Mouse (Mus musculus): ENCODE results near the gene Olfr1394. TPM values are rescaled to one million over a fixed set of nuclear protein-coding genes. Genes with fewer than 3 reads are reported as not detected.
A peak's percentile ranks its signal among the peaks of the same experiment; 100 is the strongest.
"Not testable (repeated sequence)": the region's sequence is repeated elsewhere in the genome, so short reads cannot be mapped to it uniquely, and the experiment has no call there.

Olfr1394 gene
- not detected in 2 replicates for total RNA-seq (2015)
- not detected in 2 replicates for total RNA-seq (2017)

DNA sequence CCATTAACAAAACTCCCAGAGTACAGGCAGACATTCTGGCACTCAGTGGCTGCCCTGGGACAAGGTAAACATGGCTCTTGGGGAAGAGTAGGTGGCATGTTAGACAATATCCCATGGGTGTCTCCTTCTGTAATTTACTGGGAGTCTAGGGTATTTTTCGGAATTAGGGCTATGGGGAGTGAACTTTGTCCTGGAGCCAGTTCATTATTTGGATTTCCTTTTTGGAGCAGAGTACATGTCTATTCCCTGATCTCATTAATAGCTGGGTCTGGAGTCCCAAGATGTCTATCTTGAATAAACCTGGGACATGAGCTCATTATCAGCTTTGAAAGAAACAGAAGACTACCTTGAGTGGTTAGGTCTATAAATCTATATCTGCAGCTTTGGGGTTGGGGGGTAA lies at the start of gene Olfr1394:
Gene Olfr1394 (plus strand): TSS at position 301 of the 400 bp plus-strand sequence.
- no peak for ATAC-seq (replicated peaks; ENCODE audit: poor library complexity)

DNA sequence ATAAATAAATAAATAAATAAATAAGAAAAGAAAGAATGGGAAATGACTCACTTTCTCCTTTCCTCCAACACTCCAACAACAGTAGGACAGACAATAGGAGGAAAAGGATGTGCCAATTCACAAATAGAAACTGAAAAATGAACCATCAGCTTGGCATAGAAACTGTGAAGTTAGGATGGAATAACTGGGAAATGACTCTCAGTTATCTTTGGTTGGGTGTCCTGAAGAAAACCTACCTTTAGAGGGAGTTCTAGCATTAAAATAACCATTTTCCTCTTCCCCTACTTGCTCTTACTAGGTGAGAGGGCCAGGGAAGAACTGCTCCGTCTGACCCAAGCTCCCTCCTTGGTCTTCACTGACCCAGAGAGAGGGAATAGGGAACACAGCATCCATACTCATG lies 48.4 kb upstream of the Olfr1394 start:
- no peak for ATAC-seq (replicated peaks; ENCODE audit: poor library complexity)

DNA sequence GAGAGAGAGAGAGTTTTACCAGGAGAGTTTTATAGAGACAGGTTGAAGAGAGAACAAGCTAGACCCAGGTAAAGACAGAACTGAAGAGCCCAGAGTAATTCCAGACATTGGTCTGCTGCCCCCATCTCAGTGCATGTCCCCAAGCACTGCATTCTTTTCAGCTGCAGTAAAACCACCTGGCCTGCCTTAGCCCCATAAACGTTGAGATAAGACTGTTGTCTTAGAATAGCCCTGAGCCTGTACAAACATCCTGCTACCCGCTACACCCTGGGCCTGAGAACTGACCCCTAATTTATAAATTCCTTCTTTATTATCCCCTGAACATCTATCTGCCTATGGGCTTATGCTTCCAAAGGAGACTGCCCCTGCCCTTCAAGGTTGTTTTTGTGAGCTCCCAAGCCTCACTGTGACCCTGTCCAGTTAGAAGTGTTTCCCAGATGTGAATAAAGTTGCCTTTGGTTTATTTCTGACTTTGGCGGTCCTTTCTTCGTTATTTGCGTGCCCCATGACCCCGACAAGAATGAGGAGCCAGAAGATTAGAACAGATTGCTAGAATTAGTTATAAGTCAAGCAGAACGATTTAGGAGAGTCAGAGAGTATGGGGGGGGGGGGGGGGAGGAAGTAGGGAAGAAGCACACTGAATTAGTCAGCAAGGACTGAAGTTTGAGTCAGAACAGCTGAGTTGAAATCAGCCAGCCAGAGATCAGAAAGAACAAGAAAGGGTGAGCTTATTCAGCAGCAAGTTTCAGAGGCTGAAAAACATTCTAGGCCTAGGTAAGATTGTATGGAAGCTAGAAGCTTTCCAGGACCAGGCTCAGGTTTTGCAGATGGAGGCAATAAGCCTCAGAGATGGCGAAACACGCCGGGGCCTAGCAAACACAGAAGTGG lies 46.3 kb upstream of the Olfr1394 start:
- no peak for ATAC-seq (replicated peaks; ENCODE audit: poor library complexity)

- peak; percentile 89 for ATAC-seq (replicated peaks; ENCODE audit: poor library complexity)
Observed at GRCm38 (mm10) chr11:49108833-49109232, 45.3 kb upstream of the Olfr1394 start.

- ATAC-seq (replicated peaks; ENCODE audit: poor library complexity), result no peak
Observed at GRCm38 (mm10) chr11:49111000-49111399, 43.2 kb upstream of the Olfr1394 start.

DNA sequence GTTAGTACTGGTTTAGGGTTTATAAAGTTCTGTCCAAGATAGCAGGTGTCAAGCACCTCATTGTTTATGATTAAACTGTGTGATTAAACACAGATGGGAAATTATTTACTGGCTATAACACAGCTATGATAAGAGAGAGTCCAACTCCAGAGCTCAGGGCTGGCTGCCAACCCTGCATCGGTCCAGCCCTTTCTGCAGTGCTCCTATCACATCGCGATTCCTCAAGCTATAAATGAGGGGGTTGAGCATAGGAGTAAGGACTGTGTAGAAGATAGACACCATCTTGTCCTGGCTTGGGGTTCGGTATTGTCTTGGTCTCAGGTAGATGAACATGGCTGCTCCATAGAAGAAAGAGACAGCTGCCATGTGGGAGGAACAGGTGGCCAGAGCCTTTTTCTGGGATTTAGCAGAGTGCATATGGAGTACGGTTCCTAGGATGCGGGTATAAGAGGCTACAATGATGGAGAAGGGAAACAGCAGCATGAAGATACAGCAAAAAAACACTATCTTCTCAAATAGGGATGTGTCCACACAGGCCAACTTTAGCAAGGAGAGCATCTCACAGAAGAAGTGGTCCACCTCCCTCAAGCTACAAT lies 41.5 kb upstream of the Olfr1394 start:
- 0 out of 2 replicates have a peak, but pooled peaks have one; percentile 20 for ATAC-seq (replicated peaks; ENCODE audit: poor library complexity)

GRCm38 (mm10) chr11:49114158-49114557 lies 40.0 kb upstream of the Olfr1394 start:
- ATAC-seq (replicated peaks; ENCODE audit: poor library complexity), result no peak

DNA sequence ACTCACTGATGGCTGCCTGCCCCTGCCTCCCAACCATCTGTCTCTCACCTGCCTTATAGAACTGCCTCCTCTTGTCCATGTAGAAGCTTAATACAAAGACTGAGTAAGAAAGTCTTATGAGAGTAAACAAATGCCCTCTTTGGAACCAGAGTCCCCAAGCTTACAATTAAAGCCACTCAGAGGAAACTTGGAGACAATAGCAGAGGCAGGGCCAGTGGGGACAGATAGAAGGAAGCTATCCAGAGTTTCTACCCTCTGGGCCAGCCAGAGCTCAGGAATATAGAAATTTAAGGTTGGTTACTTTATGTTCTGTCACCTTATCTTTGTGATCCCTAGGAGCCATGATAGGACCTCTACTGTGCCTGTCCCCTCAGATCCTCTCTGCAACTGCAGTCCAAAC lies 39.4 kb upstream of the Olfr1394 start, which contains the start of gene Olfr1396:
Gene Olfr1396 (minus strand): TSS at position 101 of the 400 bp plus-strand sequence.
- ATAC-seq (replicated peaks; ENCODE audit: poor library complexity), result no peak

GRCm38 (mm10) chr11:49119635-49120034 lies 34.5 kb upstream of the Olfr1394 start:
- ATAC-seq (replicated peaks; ENCODE audit: poor library complexity), result no peak

DNA sequence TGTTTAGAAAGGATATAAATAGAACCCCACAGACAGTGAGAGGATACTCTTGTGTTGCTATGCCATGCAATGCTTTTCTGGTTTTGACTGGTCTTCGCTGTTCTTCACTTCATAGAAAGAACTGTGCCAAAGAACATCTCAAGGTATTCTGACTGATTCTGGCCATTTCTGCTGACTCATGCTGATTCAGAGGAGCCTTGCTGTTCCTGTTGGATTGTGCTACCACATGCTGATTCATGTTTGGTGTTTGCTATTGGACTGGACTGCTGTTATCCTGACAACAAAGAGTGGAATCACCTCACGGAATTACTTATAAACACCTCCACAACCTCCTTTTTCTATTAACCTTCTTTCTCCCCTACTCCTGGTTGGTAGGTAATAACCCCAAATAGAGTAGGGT lies 30.0 kb upstream of the Olfr1394 start:
- ATAC-seq (replicated peaks; ENCODE audit: poor library complexity), result no peak

- no peak for ATAC-seq (replicated peaks; ENCODE audit: poor library complexity)
Observed at GRCm38 (mm10) chr11:49141974-49142373, 12.2 kb upstream of the Olfr1394 start, which contains the start of gene Olfr1395. Olfr1395 (plus strand) TSS chr11:49142274.

- peak; percentile 67 for ATAC-seq (replicated peaks; ENCODE audit: poor library complexity)
Observed at GRCm38 (mm10) chr11:49156821-49157814, 2.9 kb downstream of the Olfr1394 start.

GRCm38 (mm10) chr11:49168839-49169611 lies 14.8 kb downstream of the Olfr1394 start:
- ATAC-seq (replicated peaks; ENCODE audit: poor library complexity), result peak; percentile 25

DNA sequence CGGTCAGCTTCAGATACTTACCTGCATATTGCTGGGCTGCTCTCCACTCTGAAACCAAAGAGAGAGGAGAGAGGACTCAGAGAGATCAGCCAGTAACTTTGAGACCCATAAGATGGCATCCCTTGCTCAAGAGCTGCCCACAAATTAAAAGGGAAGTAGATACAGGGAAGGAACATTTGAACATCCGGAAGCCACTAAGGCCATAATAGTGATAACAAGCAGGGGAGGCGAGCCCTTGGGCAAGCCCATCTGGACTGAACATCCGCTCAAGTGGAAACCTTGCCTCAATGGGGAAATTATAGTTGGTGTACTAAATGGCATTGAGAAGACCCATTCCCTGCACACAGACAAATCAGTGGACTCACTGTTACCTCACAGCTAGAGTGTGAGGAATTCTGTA lies 16.4 kb downstream of the Olfr1394 start:
- ATAC-seq (replicated peaks; ENCODE audit: poor library complexity), result peak; percentile 84

- peak; percentile 73 for ATAC-seq (replicated peaks; ENCODE audit: poor library complexity)
Observed at GRCm38 (mm10) chr11:49175345-49175744, 21.2 kb downstream of the Olfr1394 start.

GRCm38 (mm10) chr11:49176047-49176779 lies 22.0 kb downstream of the Olfr1394 start:
- not testable (repeated sequence) for ATAC-seq (replicated peaks; ENCODE audit: poor library complexity)

- no peak for ATAC-seq (replicated peaks; ENCODE audit: poor library complexity)
Observed at GRCm38 (mm10) chr11:49183172-49183571, 29.0 kb downstream of the Olfr1394 start.

DNA sequence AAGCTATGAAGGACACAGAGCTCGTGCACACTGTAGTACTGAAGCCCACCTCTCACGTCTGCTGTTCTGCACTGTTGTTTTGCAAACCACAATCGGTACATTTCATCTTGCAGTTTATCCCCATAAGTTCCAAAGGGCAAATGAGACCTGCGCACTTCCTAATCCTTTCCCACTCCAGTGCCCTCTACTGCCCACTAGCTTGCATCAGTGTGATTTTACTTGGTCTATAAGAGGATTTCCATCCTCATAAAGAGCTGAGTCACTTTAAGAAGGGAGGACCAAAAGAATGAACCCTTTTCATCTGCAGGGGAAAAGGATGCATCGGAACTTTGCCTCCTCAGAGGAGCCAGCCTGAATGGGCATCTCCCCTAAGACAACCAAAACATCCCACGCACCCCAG lies 32.3 kb downstream of the Olfr1394 start:
- ATAC-seq (replicated peaks; ENCODE audit: poor library complexity), result 0 out of 2 replicates have a peak, but pooled peaks have one; percentile 43

GRCm38 (mm10) chr11:49186955-49187488 lies 32.8 kb downstream of the Olfr1394 start, which contains the start of gene Btnl9:
Btnl9 (minus strand) TSS chr11:49187159.
- ATAC-seq (replicated peaks; ENCODE audit: poor library complexity), result no peak

Data from megakaryocyte progenitor cell, adult 5-6 weeks (primary cell).